Mouse (Mus musculus): ENCODE results near the gene Zzz3. TPM values are rescaled to one million over a fixed set of nuclear protein-coding genes. Genes with fewer than 3 reads are reported as not detected.

Zzz3 gene
- polyA plus RNA-seq, 1 experiment = 13.4 TPM

GRCm38 (mm10) chr3:152470347-152470746, 75.1 kb downstream of the Zzz3 start:
- TF ChIP-seq GATA1 (IDR thresholded peaks at IDR 0.05; ENCODE audit: low read length) = no peak

- TF ChIP-seq GATA1 (IDR thresholded peaks at IDR 0.05; ENCODE audit: low read length) = no peak
These were observed 77.4 kb downstream of the Zzz3 start for GRCm38 (mm10) chr3:152472676-152473075.

GRCm38 (mm10) chr3:152474582-152475277, 79.5 kb downstream of the Zzz3 start:
- TF ChIP-seq GATA1 (IDR thresholded peaks at IDR 0.05; ENCODE audit: low read length) = no peak

GRCm38 (mm10) chr3:152475278-152475669, 80.0 kb downstream of the Zzz3 start:
- no peak for TF ChIP-seq GATA1 (IDR thresholded peaks at IDR 0.05; ENCODE audit: low read length)

GRCm38 (mm10) chr3:152475894-152476293, 80.6 kb downstream of the Zzz3 start:
- TF ChIP-seq GATA1 (IDR thresholded peaks at IDR 0.05; ENCODE audit: low read length) = no peak

GRCm38 (mm10) chr3:152477796-152478527, 82.7 kb downstream of the Zzz3 start:
- no peak for TF ChIP-seq GATA1 (IDR thresholded peaks at IDR 0.05; ENCODE audit: low read length)

GRCm38 (mm10) chr3:152478599-152479435, 83.5 kb downstream of the Zzz3 start:
- TF ChIP-seq GATA1 (IDR thresholded peaks at IDR 0.05; ENCODE audit: low read length) = no peak

GRCm38 (mm10) chr3:152480336-152480735, 85.1 kb downstream of the Zzz3 start:
- TF ChIP-seq GATA1 (IDR thresholded peaks at IDR 0.05; ENCODE audit: low read length) = no peak

- no peak for TF ChIP-seq GATA1 (IDR thresholded peaks at IDR 0.05; ENCODE audit: low read length)
These were observed 86.9 kb downstream of the Zzz3 start for GRCm38 (mm10) chr3:152482182-152482581.

- no peak for TF ChIP-seq GATA1 (IDR thresholded peaks at IDR 0.05; ENCODE audit: low read length)
These were observed 88.5 kb downstream of the Zzz3 start for GRCm38 (mm10) chr3:152483800-152484199.

GRCm38 (mm10) chr3:152484206-152484605, 88.9 kb downstream of the Zzz3 start:
- TF ChIP-seq GATA1 (IDR thresholded peaks at IDR 0.05; ENCODE audit: low read length) = no peak

- TF ChIP-seq GATA1 (IDR thresholded peaks at IDR 0.05; ENCODE audit: low read length) = no peak
These were observed 93.7 kb downstream of the Zzz3 start for GRCm38 (mm10) chr3:152488964-152489363.

GRCm38 (mm10) chr3:152490423-152490822, 95.2 kb downstream of the Zzz3 start:
- no peak for TF ChIP-seq GATA1 (IDR thresholded peaks at IDR 0.05; ENCODE audit: low read length)

GRCm38 (mm10) chr3:152492241-152492640, 97.0 kb downstream of the Zzz3 start:
- no peak for TF ChIP-seq GATA1 (IDR thresholded peaks at IDR 0.05; ENCODE audit: low read length)

- no peak for TF ChIP-seq GATA1 (IDR thresholded peaks at IDR 0.05; ENCODE audit: low read length)
These were observed 98.5 kb downstream of the Zzz3 start for GRCm38 (mm10) chr3:152493813-152494212.

Measured in G1E-ER4 (cell line).